Mouse (Mus musculus) liver, adult (tissue): ENCODE measurements around the gene Gap43.

Experiments used
- GATA4 ChIP-seq: IDR thresholded peaks from 2 replicates; pipeline ENCODE4 v1.6.1; 2014; ENCODE audit warnings: mild to moderate bottlenecking, low read length; ENCODE audit not compliant: insufficient replicate concordance

Gap43 gene

DNA sequence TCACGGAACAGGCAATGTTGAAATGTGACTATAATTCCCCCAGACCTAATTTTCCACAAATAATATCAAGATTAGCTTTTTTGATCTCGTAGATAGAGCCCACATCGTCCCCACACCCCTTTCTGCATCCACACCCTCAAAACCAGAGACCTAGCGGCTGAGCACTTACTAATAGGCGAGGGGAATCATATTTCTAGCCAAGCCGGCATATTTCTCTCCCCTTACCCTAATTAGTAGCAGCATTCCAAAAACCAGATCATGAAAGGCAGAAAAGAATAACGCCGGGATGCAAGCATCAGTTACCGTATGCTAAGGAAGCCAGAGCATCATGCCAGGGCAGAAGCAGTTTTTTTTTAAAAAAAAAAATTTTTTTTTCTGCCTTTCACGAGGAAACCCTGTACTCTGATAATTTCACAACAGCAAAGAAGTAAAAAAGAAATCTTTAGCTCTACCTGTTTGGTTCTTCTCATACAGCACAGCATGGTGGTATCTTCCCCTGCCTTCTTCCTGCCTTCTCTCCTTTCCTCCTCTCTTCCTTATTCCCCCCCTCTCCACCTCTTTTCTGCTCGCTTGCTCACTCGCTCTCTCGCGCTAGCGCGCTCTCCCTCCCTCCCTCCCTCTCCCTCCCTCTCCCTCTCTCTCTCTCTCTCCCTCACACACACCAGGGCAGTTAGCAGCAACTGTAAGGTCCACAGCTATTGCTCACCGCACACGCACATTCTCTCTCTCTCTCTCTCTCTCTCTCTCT lies at the start of gene Gap43:
Gene Gap43, minus strand, starts transcription at position 631 of the 748 bp plus-strand sequence.
- no peak for TF ChIP-seq GATA4

DNA sequence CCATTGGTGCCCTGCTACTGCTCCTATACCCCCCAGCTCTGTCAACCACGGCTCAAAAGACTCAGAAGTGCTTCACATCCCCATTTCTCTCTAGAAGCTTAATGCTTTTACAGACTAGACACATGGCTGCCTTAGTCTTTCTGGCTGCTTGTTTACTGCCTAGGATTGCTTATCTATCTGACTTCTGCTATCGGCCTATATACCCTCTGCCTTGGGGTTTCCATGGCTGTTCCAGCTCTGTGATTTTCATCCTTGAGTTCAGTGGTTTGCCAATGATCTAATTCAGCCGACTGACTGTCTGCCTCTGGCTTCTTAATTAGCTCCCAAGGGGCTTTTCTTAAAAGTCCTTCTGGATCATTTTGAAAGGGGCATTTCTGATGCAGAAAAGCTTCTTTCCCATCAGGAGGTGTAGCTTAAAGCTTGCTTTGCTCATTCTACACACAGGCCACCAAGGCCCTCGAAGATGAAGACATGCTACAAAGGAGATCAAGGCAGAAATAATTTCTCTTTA lies 40.9 kb upstream of the Gap43 start:
- no peak for TF ChIP-seq GATA4

DNA sequence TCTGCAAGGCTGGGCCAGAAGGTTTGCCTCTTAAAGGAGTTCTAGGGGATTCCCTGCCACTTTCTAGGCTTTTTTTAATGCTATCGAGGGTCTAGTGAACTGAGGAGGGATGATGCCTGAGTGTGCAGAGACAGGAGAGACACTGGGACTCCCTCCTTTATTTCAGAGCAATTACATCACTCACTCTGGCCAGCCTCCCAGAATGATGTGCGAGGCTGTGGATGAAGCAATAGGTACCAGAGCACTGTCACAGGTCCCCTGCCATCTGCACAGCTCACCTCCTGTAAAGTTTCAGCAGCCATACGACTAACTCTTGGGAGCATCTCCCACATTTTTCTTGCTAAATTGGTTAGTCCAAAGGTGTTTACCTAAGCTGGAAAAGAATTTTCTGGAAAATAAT lies 40.2 kb upstream of the Gap43 start:
- no peak for TF ChIP-seq GATA4

DNA sequence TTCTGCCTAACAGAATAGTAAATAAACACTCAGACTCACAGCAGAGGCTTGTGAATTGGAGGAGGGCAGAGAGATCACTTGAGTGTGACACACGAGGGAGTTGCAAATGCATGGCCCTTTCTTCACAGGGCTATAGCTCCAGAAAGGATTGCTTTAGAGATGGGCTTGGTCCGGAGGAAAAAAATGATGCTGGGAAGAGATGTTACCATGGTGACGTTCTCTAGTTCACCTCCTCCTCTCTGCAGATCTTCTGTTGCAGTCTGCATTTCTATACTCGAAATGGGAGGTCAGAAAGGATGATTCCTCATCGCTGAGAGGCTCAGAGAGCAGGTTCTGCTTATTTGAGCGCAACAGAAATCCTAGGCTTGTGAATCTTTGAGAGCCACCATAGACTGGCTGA lies 29.7 kb upstream of the Gap43 start:
- no peak for TF ChIP-seq GATA4

DNA sequence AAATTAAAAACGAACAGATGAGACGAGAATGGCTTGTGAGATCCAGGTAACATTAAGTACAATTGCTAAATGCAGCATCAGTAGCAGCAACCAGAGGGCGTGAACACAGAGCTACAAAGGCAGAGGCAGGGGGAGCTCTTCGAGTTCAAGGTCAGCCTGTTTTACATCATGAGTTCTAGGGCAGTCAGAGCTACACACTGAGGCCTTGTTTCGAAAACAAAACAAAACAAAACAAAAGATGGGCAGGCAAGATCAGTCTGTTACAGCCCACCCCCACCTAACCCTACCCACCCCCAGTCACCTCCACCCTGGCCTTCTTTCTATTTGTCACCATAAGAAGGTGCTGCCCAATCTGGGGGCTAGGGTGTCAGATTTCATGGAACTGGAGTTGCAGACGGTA lies 28.9 kb upstream of the Gap43 start:
- no peak for TF ChIP-seq GATA4

DNA sequence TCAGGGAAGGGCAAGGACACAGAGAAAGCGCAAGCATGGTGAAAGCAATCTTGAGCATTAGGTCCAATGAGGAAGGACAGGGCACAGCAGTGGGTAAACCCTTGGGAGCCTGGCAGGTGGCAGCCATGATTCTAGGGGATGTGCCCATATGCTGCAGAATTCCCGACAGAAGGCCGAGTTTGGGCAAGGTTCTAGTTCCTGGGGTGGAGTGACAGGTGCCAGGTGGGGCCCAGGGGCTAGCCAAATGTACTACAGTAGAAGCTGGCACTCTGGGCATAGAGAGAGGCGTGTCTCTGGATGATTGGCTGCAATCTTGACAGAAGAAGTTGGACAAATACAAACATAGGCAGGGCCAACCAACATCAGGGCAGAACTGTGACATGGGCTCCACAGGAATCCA lies 19.6 kb upstream of the Gap43 start:
- TF ChIP-seq GATA4 = no peak

DNA sequence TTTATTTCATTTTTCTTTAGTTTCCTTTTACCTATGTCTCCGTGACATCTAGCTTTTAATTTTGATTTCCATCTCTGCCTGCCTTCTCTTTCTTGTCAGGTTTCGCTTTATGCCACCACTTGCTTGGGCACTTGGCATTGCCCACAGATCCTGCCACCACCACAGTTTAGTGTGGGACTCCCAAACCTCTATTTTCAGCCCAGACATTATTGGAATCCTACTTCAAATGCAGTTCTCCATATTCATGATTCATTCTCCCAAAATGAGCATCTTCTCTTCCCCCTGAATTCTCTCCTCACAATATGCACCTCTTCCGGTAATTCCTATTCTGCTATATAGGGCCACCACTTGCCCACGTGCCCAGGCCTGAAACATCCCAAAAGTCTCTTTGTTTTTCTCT lies 17.6 kb upstream of the Gap43 start:
- no peak for TF ChIP-seq GATA4

DNA sequence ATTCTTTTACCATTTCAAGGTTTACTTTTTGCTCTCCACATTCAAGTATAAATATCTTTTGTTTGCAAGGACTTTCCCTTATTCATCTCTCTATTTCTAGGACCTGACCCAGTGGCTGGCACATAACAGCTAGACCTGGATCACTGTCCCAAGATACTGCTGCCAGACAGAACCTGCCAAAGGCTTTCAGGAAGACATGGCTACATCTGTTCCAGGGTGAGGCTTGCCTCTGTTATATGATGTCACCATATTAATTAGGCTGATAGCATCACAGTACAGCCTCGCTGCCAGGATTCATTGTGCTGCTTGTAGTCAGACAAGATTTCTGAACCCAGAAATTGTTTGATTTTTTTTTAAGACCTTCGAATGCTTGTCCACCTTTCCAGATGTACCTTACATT lies 9.6 kb upstream of the Gap43 start:
- no peak for TF ChIP-seq GATA4

DNA sequence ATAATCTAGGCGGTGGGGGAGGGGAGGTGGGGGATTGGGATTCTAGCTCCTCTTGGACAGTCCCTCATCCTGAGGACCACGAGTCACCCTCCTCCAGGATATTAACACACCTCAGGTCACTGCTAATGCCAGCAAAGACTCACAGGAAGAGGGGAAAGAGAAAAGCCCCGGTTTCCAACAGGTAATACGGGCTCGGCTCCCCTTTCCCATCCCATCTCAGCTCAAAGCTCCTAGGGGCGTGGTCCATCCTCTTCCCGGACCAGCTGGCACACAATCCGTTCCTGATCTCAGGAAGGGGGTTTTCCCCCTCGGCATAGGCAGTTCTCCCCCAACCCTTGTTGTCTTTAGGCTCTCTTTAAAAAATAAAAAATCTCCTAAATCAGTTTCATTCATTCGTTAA lies 939 bp downstream of the Gap43 start:
- no peak for TF ChIP-seq GATA4

DNA sequence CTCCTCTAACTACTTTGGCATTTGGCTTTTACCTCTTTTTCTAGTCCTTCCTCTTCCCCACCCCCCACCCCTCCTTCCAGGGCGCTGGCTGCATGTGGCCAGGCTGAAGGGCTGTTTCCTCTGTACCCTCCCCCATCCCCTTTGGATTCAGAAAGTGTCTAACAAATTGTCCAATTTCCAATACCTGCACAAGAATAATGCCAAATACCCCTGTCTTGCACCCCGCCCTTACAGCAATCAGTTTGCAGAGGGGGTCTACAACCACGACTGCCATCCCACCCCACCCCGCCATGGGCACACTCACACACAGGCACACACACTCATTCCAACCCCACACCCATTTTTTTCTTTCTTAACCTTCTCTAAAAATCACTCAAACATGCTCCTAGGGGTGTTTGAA lies 1.5 kb downstream of the Gap43 start:
- TF ChIP-seq GATA4 = no peak

DNA sequence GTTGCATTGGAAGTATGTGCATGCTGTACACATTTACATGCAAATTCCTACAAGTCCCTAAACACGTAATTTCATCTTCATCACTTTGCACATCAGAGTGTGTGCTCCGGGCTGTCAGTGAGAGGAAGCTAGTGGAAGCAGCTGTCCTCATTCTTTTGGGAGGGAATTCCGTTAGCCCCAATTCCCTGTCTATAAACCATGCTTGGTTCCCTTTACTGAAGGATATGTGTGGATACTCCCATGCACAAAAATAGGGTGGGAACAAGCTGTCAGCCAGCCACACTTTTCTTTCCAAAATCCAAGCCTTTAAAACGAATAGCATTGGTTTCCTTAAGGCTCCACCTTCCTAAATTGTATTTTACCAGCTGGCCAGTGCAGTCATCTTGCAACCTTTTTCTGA lies 2.1 kb downstream of the Gap43 start:
- TF ChIP-seq GATA4 = no peak

DNA sequence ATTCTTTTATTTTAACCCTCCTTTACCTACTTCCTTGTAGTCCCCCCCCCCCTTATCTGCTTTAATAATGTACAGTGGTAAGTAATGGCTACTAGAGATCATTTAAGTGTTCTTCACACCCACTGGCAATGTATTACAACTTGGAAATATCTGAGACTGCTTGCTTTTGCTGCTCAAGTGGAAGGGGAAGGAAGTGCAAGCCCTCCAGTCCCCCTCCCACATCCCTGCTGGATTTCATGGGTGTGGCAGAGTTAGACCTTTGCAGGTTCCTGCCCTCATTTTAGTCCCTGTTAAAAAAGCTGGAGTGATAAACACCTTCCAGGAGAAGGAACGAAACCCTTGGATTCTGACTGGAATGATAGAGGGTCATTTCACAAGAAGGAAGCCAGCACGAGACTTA lies 2.8 kb downstream of the Gap43 start:
- no peak for TF ChIP-seq GATA4

DNA sequence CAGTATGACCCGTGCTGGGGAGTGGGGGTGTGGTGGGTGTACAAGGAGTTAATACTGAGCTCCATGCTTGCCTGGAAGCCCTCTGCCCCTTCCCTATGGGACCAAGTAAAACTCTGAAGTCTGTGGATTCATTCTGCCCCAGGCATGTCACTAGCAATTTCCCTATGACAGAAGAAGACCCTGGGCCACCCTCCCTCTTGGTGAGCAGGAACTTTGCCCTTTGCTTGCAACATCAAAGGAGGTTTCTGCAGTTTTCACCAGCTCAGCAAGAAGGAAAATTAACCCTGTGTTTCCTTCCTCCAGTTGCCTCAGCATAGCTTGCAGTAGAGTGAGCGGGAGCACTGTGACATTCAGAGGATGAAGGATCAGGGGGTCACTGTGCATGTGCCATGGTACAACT lies 3.8 kb downstream of the Gap43 start:
- no peak for TF ChIP-seq GATA4

DNA sequence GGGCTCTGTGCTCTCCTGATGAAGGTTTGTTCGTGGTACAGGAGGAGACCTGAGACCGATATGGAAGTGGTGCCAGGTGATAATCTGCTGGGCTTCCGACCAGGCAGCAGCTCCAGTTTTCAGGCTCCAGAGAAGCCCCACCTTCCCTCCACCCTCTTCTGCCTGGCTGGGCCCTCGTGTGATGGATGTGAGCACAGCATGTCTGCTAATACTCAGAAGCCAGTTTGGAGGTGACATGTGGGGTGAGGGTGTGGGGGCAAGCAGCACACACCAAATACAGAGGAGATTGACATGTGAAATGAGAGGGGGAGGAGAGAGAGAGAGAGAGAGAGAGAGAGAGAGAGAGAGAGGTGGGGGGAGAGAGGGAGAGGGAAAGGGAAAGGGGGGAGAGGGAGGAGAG lies 8.1 kb downstream of the Gap43 start:
- no peak for TF ChIP-seq GATA4

DNA sequence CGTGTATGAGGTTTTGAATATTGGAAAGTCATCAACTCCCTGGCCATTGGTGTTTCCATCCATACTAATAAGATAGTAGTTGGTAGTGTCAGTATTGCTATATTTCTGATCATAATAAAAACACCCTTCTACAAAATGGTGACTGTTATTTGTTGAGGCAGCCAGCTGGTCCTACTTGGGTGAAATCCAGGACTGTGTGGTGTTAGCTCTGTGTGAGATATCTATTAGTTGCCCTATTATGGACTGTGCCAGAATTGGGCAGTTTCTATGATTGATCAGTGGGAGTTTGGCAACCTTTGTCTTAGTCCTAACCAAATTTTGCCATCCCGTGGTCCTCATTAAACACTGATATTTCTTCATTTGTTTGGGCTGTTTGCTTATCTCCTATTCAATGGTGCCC lies 14.3 kb downstream of the Gap43 start:
- no peak for TF ChIP-seq GATA4

DNA sequence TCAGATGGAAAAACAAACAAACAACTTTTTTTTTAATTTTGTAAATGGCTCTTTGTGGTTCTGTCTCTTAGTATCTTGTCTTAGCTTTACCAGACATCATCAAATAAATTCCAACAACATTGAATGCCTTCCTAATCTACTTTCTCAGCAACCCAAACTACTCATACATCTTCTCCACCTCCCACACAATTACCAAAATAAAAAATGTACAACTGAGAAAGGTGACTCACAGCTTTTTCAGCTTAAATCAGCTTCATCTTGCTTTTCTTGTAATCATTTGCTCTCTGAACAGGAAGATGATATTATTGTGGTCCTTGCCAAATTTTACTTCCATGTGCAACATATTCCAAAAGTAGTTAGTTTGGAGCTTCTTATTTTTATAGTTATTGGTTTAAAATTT lies 14.9 kb downstream of the Gap43 start:
- no peak for TF ChIP-seq GATA4

DNA sequence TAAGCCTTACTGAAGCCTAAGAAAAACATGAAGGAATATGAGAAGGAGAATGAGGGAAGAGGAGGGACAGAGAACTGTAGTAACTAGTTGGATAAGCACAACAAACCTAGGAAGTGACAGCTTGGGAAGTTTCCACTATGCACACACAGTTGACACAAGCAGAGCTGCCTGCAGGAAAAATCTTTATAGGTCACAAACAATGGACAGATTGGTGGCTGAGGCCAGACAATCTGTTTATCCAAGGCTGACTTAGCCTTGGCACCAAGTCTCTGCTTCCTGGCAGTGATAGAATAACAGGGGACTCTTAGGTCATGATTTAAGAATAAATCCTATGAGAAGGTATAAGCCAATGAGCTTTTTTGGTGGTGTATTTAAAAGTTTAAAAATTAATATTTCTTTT lies 20.6 kb downstream of the Gap43 start:
- TF ChIP-seq GATA4 = no peak
